ENCODE assay signal across 14 mouse cellular contexts in genomic region chr19:32906820-32907219, GRCm38 (mm10).
DNase-seq lines count a peak whose midpoint lies in the region; ATAC-seq lines count a peak whose summit lies in the region.
"Had no signal": no experiment of that assay in that cellular context is flagged by ENCODE, and none has a peak within 500 bp of the region (broad histone marks: within the 10 kb centered on the region; RNA-seq: fewer than 3 reads in every experiment).

No protein-coding gene starts in this region.

- H3K36me3 ChIP-seq in heart, embryonic 12.5 days: no peaks in the 10 kb centered on the region
- no peaks in the 10 kb centered on the region for H3K36me3 ChIP-seq in liver, embryonic 16.5 days (ENCODE audit: control insufficient read depth, insufficient read depth)
- no peaks in the 10 kb centered on the region for H3K36me3 ChIP-seq in liver, embryonic 12.5 days
- H3K36me3 ChIP-seq: forebrain, embryonic 15.5 days; hindbrain, embryonic 15.5 days; limb, embryonic 12.5 days had no signal

- peak; percentile 32 for DNase-seq in heart, adult 8-10 months (ENCODE audit: low spot score)
- peak; percentile 5 for DNase-seq in thymus, postnatal 0 days (ENCODE audit: low spot score)
- no peak for DNase-seq in thymus, postnatal 10 days (ENCODE audit: low spot score in 2 of 2)
- no peak for DNase-seq in urinary bladder, postnatal 25 days (ENCODE audit: low spot score)
- DNase-seq: cerebellum, adult 8-10 months; gastrocnemius, postnatal 10 days; midbrain, embryonic 14.5 days had no signal

- H3K4me2 ChIP-seq in heart, embryonic 12.5 days: no peak overlapping the region
- no peak overlapping the region for H3K4me2 ChIP-seq in liver, embryonic 16.5 days (ENCODE audit: low read depth, low read length)
- no peak overlapping the region for H3K4me2 ChIP-seq in liver, embryonic 12.5 days
- H3K4me2 ChIP-seq: forebrain, embryonic 15.5 days; hindbrain, embryonic 15.5 days; limb, embryonic 12.5 days had no signal

- H3K9ac ChIP-seq in heart, embryonic 12.5 days: no peak overlapping the region
- H3K9ac ChIP-seq in liver, embryonic 16.5 days (ENCODE audit: low read depth, low read length): no peak overlapping the region
- H3K9ac ChIP-seq in liver, embryonic 12.5 days: no peak overlapping the region
- H3K9ac ChIP-seq: forebrain, embryonic 15.5 days; hindbrain, embryonic 15.5 days; limb, embryonic 12.5 days had no signal

- no peaks in the 10 kb centered on the region for H3K9me3 ChIP-seq in heart, embryonic 12.5 days (replicated peaks)
- no peaks in the 10 kb centered on the region for H3K9me3 ChIP-seq in liver, embryonic 16.5 days (replicated peaks; ENCODE audit: control insufficient read depth, low read length)
- H3K9me3 ChIP-seq in liver, embryonic 12.5 days (replicated peaks): no peaks in the 10 kb centered on the region
- H3K9me3 ChIP-seq: forebrain, embryonic 15.5 days; hindbrain, embryonic 15.5 days; limb, embryonic 12.5 days had no signal

- ATAC-seq in heart, embryonic 12.5 days (ENCODE audit: insufficient number of reproducible peaks, low FRiP score): no peak
- no peak for ATAC-seq in liver, embryonic 16.5 days (ENCODE audit: low read depth)
- no peak for ATAC-seq in liver, embryonic 12.5 days
- ATAC-seq in inflammation-experienced regulatory T-cells, adult 6 months: no peak
- ATAC-seq: forebrain, embryonic 15.5 days had no signal

- H3K4me1 ChIP-seq in heart, embryonic 12.5 days (replicated peaks): peaks cover 12% of the 10 kb centered on the region
- H3K4me1 ChIP-seq in liver, embryonic 16.5 days (ENCODE audit: control insufficient read depth, low read depth, low read length): peaks cover 11% of the 10 kb centered on the region
- H3K4me1 ChIP-seq in liver, embryonic 12.5 days: peaks cover 25% of the 10 kb centered on the region
- H3K4me1 ChIP-seq: forebrain, embryonic 15.5 days; hindbrain, embryonic 15.5 days had no signal

- no peaks in the 10 kb centered on the region for H3K27me3 ChIP-seq in heart, embryonic 12.5 days (replicated peaks)
- no peaks in the 10 kb centered on the region for H3K27me3 ChIP-seq in liver, embryonic 16.5 days (ENCODE audit: control insufficient read depth, insufficient read depth, low read depth, low read length)
- no peaks in the 10 kb centered on the region for H3K27me3 ChIP-seq in liver, embryonic 12.5 days (replicated peaks)
- H3K27me3 ChIP-seq: forebrain, embryonic 15.5 days; hindbrain, embryonic 15.5 days; limb, embryonic 12.5 days had no signal

- H3K27ac ChIP-seq in heart, embryonic 12.5 days (ENCODE audit: poor library complexity, severe bottlenecking): no peak overlapping the region
- peak overlapping the region; percentile 30; the same call in 1 of the 2 replicates for H3K27ac ChIP-seq in liver, embryonic 16.5 days (ENCODE audit: low read length)
- H3K27ac ChIP-seq in liver, embryonic 12.5 days: no peak overlapping the region
- H3K27ac ChIP-seq: forebrain, embryonic 15.5 days; hindbrain, embryonic 15.5 days; limb, embryonic 12.5 days had no signal

- no peak overlapping the region for H3K4me3 ChIP-seq in heart, embryonic 12.5 days
- H3K4me3 ChIP-seq in liver, embryonic 16.5 days (ENCODE audit: low read depth, low read length): no peak overlapping the region
- H3K4me3 ChIP-seq in liver, embryonic 12.5 days: no peak overlapping the region
- H3K4me3 ChIP-seq: forebrain, embryonic 15.5 days; hindbrain, embryonic 15.5 days; limb, embryonic 12.5 days had no signal

- WGBS in heart, embryonic 12.5 days: 68% methylated on average over 5 of the region's 5 CpGs
- 32% methylated on average over 5 of the region's 5 CpGs for WGBS in liver, embryonic 16.5 days (ENCODE audit: insufficient replicate concordance)
- 31% methylated on average over 5 of the region's 5 CpGs for WGBS in liver, embryonic 12.5 days (ENCODE audit: insufficient replicate concordance)

Comparison
In these comparisons a context has a peak if more than half of its experiments do, and no peak if none do; other contexts are left out.
1. DNase-seq: peak in heart, adult 8-10 months (single experiment) and thymus, postnatal 0 days (single experiment); none in thymus, postnatal 10 days (0 of 2) and urinary bladder, postnatal 25 days (single experiment).